In the genomic region with DNA sequence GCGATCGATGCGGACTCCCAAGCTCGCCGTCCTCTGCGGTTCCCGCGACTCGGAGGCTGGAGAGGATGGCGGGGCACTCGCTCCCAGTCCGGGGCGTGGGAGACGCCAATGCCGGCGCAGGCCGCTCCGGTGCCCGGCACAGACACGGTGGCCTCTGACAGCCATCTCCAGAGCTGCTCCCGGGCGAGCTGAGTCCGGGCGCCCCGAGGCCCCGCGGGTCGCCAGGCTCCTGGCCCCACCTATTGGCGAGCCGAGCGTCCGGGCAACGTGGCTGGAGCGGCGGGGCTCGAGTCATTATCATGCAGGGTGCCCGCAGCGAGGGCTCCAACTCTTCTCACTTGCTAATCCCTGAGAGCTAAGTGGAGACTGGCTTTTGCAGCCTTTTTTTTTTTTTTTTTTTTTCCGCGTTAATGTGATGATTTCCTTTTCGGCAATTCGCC, we compare ENCODE assay signal across 8 mouse cellular contexts. TPM values are rescaled to one million over a fixed set of nuclear protein-coding genes. Genes with fewer than 3 reads are reported as not detected.
A peak's percentile ranks its signal among the peaks of the same experiment; 100 is the strongest.
DNase-seq lines count a peak whose midpoint lies in the region; ATAC-seq and TF ChIP-seq lines count a peak whose summit lies in the region.

No protein-coding gene starts in this region.

- peaks cover 12% of the 10 kb centered on the region for H3K27me3 ChIP-seq in heart, adult 2 months (ENCODE audit: control insufficient read depth, insufficient read depth, low read length)
- peaks cover 8% of the 10 kb centered on the region for H3K27me3 ChIP-seq in forebrain, embryonic 12.5 days
- no peaks in the 10 kb centered on the region for H3K27me3 ChIP-seq in hindbrain, embryonic 15.5 days
- peaks cover 46% of the 10 kb centered on the region for H3K27me3 ChIP-seq in limb, embryonic 12.5 days
- H3K27me3 ChIP-seq in neural tube, embryonic 14.5 days (ENCODE audit: control insufficient read depth, insufficient read depth, low read length), result no peaks in the 10 kb centered on the region

- intact Hi-C loops in heart, adult 2 months (cut with DNase I), result no loop called here

- H3K36me3 ChIP-seq in heart, adult 2 months (ENCODE audit: control insufficient read depth, insufficient read depth, low read length), result no peaks in the 10 kb centered on the region
- no peaks in the 10 kb centered on the region for H3K36me3 ChIP-seq in forebrain, embryonic 12.5 days (replicated peaks)
- no peaks in the 10 kb centered on the region for H3K36me3 ChIP-seq in hindbrain, embryonic 15.5 days
- H3K36me3 ChIP-seq in limb, embryonic 12.5 days, result no peaks in the 10 kb centered on the region
- H3K36me3 ChIP-seq in neural tube, embryonic 14.5 days (ENCODE audit: control insufficient read depth, insufficient read depth, low read length), result no peaks in the 10 kb centered on the region

- H3K27ac ChIP-seq in heart, adult 2 months, result no peak overlapping the region
- H3K27ac ChIP-seq in forebrain, embryonic 12.5 days, result no peak overlapping the region
- peak overlapping the region; percentile 80 for H3K27ac ChIP-seq in hindbrain, embryonic 15.5 days (replicated peaks)
- H3K27ac ChIP-seq in limb, embryonic 12.5 days, result no peak overlapping the region
- H3K27ac ChIP-seq in neural tube, embryonic 14.5 days (ENCODE audit: low read depth, low read length), result peak overlapping the region; percentile 78

- WGBS in heart, adult 2 months, result under 1% methylated on average over 42 of the region's 42 CpGs
- 0% methylated on average over 42 of the region's 42 CpGs for WGBS in forebrain, embryonic 12.5 days
- WGBS in hindbrain, embryonic 15.5 days, result under 1% methylated on average over 42 of the region's 42 CpGs
- WGBS in limb, embryonic 12.5 days, result under 1% methylated on average over 42 of the region's 42 CpGs
- WGBS in neural tube, embryonic 14.5 days, result under 1% methylated on average over 40 of the region's 42 CpGs

- TF ChIP-seq POLR2A in heart, adult 2 months (IDR thresholded peaks at IDR 0.05; ENCODE audit: insufficient read depth, low read depth, low read length), result no peak

- no peaks in the 10 kb centered on the region for H3K9me3 ChIP-seq in forebrain, embryonic 12.5 days
- H3K9me3 ChIP-seq in hindbrain, embryonic 15.5 days, result no peaks in the 10 kb centered on the region
- H3K9me3 ChIP-seq in limb, embryonic 12.5 days, result peaks cover 4% of the 10 kb centered on the region; the same call in 1 of the 2 replicates
- H3K9me3 ChIP-seq in neural tube, embryonic 14.5 days (ENCODE audit: control insufficient read depth, low read length), result no peaks in the 10 kb centered on the region

- H3K4me3 ChIP-seq in heart, adult 2 months, result peak overlapping the region; percentile 35
- peak overlapping the region; percentile 74 for H3K4me3 ChIP-seq in forebrain, embryonic 12.5 days (replicated peaks)
- H3K4me3 ChIP-seq in hindbrain, embryonic 15.5 days, result peak overlapping the region; percentile 76
- peak overlapping the region; percentile 67 for H3K4me3 ChIP-seq in limb, embryonic 12.5 days (replicated peaks)
- peak overlapping the region; percentile 84 for H3K4me3 ChIP-seq in neural tube, embryonic 14.5 days (ENCODE audit: low read depth, low read length)

- H3K4me2 ChIP-seq in forebrain, embryonic 12.5 days, result peak overlapping the region; percentile 93
- peak overlapping the region; percentile 64 for H3K4me2 ChIP-seq in hindbrain, embryonic 15.5 days
- peak overlapping the region; percentile 97 for H3K4me2 ChIP-seq in limb, embryonic 12.5 days
- peak overlapping the region; percentile 67 for H3K4me2 ChIP-seq in neural tube, embryonic 14.5 days (ENCODE audit: low read depth, low read length)

- peak; percentile 2 to 18 for DNase-seq in heart, adult 2 months
- no peak for DNase-seq in heart, adult 9 months (ENCODE audit: low spot score in 2 of 2)
- DNase-seq in cerebellum, adult 11 months, result peak; percentile 74

- no peak overlapping the region for H3K9ac ChIP-seq in heart, adult 2 months (ENCODE audit: low read depth, low read length)
- H3K9ac ChIP-seq in forebrain, embryonic 12.5 days, result peak overlapping the region; percentile 68
- H3K9ac ChIP-seq in hindbrain, embryonic 15.5 days, result peak overlapping the region; percentile 77
- H3K9ac ChIP-seq in limb, embryonic 12.5 days (replicated peaks), result peak overlapping the region; percentile 69
- H3K9ac ChIP-seq in neural tube, embryonic 14.5 days (replicated peaks; ENCODE audit: low read depth, low read length), result peak overlapping the region; percentile 78

- peak; percentile 74 for ATAC-seq in forebrain, embryonic 12.5 days (ENCODE audit: low FRiP score)
- ATAC-seq in hindbrain, embryonic 15.5 days (ENCODE audit: low FRiP score, low read depth), result peak; percentile 72
- ATAC-seq in limb, embryonic 12.5 days (ENCODE audit: insufficient number of reproducible peaks, insufficient read depth, low FRiP score, low TSS enrichment, low read depth), result peak; percentile 45; the same call in 1 of the 2 replicates
- ATAC-seq in neural tube, embryonic 14.5 days (ENCODE audit: low read depth), result peak; percentile 48
- no peak for ATAC-seq in megakaryocyte-erythroid progenitor cell, adult 5-6 weeks (replicated peaks; ENCODE audit: low FRiP score, low TSS enrichment, poor library complexity, severe bottlenecking)

- no peak for TF ChIP-seq EP300 in heart, adult 2 months (IDR thresholded peaks at IDR 0.05; ENCODE audit: insufficient read depth, low read depth, low read length)

- no peaks in the 10 kb centered on the region for H3K79me2 ChIP-seq in heart, adult 2 months (replicated peaks; ENCODE audit: control insufficient read depth, insufficient read depth, low read length)

- no peak for TF ChIP-seq CTCF in heart, adult 2 months (IDR thresholded peaks at IDR 0.05)

- H3K4me1 ChIP-seq in heart, adult 2 months (ENCODE audit: control insufficient read depth, insufficient read depth, low read length), result no peaks in the 10 kb centered on the region
- H3K4me1 ChIP-seq in forebrain, embryonic 12.5 days, result peaks cover 10% of the 10 kb centered on the region
- H3K4me1 ChIP-seq in hindbrain, embryonic 15.5 days (replicated peaks), result peaks cover 10% of the 10 kb centered on the region
- 0 out of 2 replicates have a peak, but pooled peaks cover 7% of the 10 kb centered on the region for H3K4me1 ChIP-seq in limb, embryonic 12.5 days (replicated peaks)
- H3K4me1 ChIP-seq in neural tube, embryonic 14.5 days (ENCODE audit: control insufficient read depth, insufficient read depth, low read length), result peaks cover 16% of the 10 kb centered on the region; the same call in 1 of the 2 replicates

RNA-seq across cellular contexts. Expression of gene Grid2, which starts 1.8 kb away (rescaled TPM):
- total RNA-seq in heart, adult 2 months (2021), result under 1 TPM in 1 of 2 experiments, not detected in 1; 0.05 TPM
- polyA plus RNA-seq in heart, adult 2 months (2012; rRNA removed), result 0.08 TPM in 1 of 2 replicates, not detected in the other
- polyA plus RNA-seq in forebrain, embryonic 12.5 days (2016; fragmentation: Nextera tagmentation; extraction: Ambion mirVana), result 1.8 TPM in 2 replicates
- 16.1 and 17.4 TPM in 2 replicates for polyA plus RNA-seq in hindbrain, embryonic 15.5 days (2015; fragmentation: Nextera tagmentation; extraction: Ambion mirVana)
- polyA plus RNA-seq in limb, embryonic 12.5 days (2016; fragmentation: Nextera tagmentation; extraction: Ambion mirVana), result 1.3 and 2.2 TPM in 2 replicates
- polyA plus RNA-seq in neural tube, embryonic 14.5 days (2014; fragmentation: Nextera tagmentation; extraction: Ambion mirVana), result 18.2 and 25.1 TPM in 2 replicates
- not detected in 2 replicates for total RNA-seq in megakaryocyte-erythroid progenitor cell, adult 5-6 weeks (2014; fragmentation: Nextera tagmentation)
- total RNA-seq in megakaryocyte-erythroid progenitor cell, adult 5-6 weeks (2017), result not detected in 2 replicates

Comparison
In these comparisons a context has a peak if more than half of its experiments do, and no peak if none do; other contexts are left out.
1. DNase-seq: peak in heart, adult 2 months (2 of 2) and cerebellum, adult 11 months (single experiment); none in heart, adult 9 months (0 of 2).
2. H3K27ac ChIP-seq: peak in hindbrain, embryonic 15.5 days (single experiment) and neural tube, embryonic 14.5 days (single experiment); none in heart, adult 2 months (single experiment), forebrain, embryonic 12.5 days (single experiment) and limb, embryonic 12.5 days (single experiment).
3. Peak in every context shown above with its lines, with median percentiles within 50 percentile points of each other: H3K4me3 ChIP-seq and H3K4me2 ChIP-seq.